Mouse (Mus musculus) kidney, postnatal 0 days (tissue): Measurements from ENCODE around the gene Pax1. TPM values are rescaled to one million over a fixed set of nuclear protein-coding genes. Genes with fewer than 3 reads are reported as not detected.

Source experiments
- ATAC-seq: fragments of 200-750 bp; cut with Nextera tagmentation; replicated peaks from 2 replicates; pipeline ENCODE4 v1.8.0; 2017; ENCODE audit warnings: low read depth, moderate number of reproducible peaks, moderate TSS enrichment, moderate library complexity; ENCODE audit not compliant: low FRiP score
- DNase-seq: peaks from one replicate; pipeline ENCODE4 v3.0.0-alpha.2; 2016; ENCODE audit warnings: low spot score
- H3K27ac ChIP-seq: fragments of 300-500 bp; sonication (generic); 2 replicates; pipeline ENCODE4 v1.5.1; 2014; ENCODE audit warnings: mild to moderate bottlenecking
- H3K27me3 ChIP-seq: fragments of 300-500 bp; sonication (generic); 2 replicates; pipeline ENCODE4 v1.6.1; 2014; ENCODE audit warnings: low read length, mixed read lengths; ENCODE audit not compliant: insufficient read depth
- H3K36me3 ChIP-seq: fragments of 300-500 bp; sonication (generic); 2 replicates; pipeline ENCODE4 v1.6.1; 2014; ENCODE audit warnings: low read length, mixed read lengths; ENCODE audit not compliant: insufficient read depth
- H3K4me1 ChIP-seq: fragments of 300-500 bp; sonication (generic); replicated peaks from 2 replicates; pipeline ENCODE4 v1.6.1; 2014; ENCODE audit warnings: antibody characterized with exemption, low read length, mixed read lengths; ENCODE audit not compliant: insufficient read depth
- H3K4me2 ChIP-seq: fragments of 300-500 bp; sonication (generic); 2 replicates; pipeline ENCODE4 v1.6.1; 2014; ENCODE audit warnings: mild to moderate bottlenecking, low read length, moderate library complexity, mixed read lengths
- H3K4me3 ChIP-seq: fragments of 300-500 bp; sonication (generic); replicated peaks from 2 replicates; pipeline ENCODE4 v1.5.1; 2014; ENCODE audit warnings: low read depth, low read length
- H3K9ac ChIP-seq: fragments of 300-500 bp; sonication (generic); 2 replicates; pipeline ENCODE4 v1.6.1; 2014; ENCODE audit warnings: low read depth, low read length
- H3K9me3 ChIP-seq: fragments of 300-500 bp; sonication (generic); replicated peaks from 2 replicates; pipeline ENCODE4 v1.6.1; 2016; ENCODE audit warnings: low read length, inconsistent platforms, mixed read lengths
- CTCF ChIP-seq: IDR thresholded peaks from 2 replicates; pipeline ENCODE4 v1.5.1; 2016; ENCODE audit warnings: antibody characterized with exemption, low read depth, mild to moderate bottlenecking, moderate library complexity
- WGBS: fragments of 180-500 bp; shearing (Covaris S2); extraction: QIAGEN DNeasy Blood & Tissue Kit; methylation state at CpG from one replicate; pipeline ENCODE4 v1.1.7; 2014; 5-methylcytosine and 5-hydroxymethylcytosine counted together
- polyA plus RNA-seq: library from polyadenylated mRNA; unstranded; fragments of >200 nt; fragmentation: Nextera tagmentation; extraction: Ambion mirVana; gene quantifications from 2 replicates; pipeline ENCODE4 v1.2.1, GENCODE M21; 2015

The Pax1 gene
- polyA plus RNA-seq, 1 experiment from 2014 or later = not detected

GRCm38 (mm10) chr2:147359716-147360115, 2.0 kb upstream of the Pax1 start:
- Histone ChIP-seq H3K36me3 (no peaks in the 10 kb centered on the region), H3K9me3 (no peaks in the 10 kb centered on the region), H3K27ac (no peak overlapping the region), H3K4me2 (no peak overlapping the region), H3K9ac (no peak overlapping the region), H3K27me3 (peaks cover 79% of the 10 kb centered on the region), H3K4me3 (no peak overlapping the region), H3K4me1 (no peaks in the 10 kb centered on the region)
- no peak for ATAC-seq
- 3% methylated on average over 4 of the region's 4 CpGs for WGBS
- TF ChIP-seq CTCF = no peak
- DNase-seq = no peak

- Histone ChIP-seq H3K27ac (no peak overlapping the region), H3K9ac (no peak overlapping the region), H3K27me3 (peaks cover 85% of the 10 kb centered on the region), H3K9me3 (no peaks in the 10 kb centered on the region), H3K4me1 (0 out of 2 replicates have a peak, but pooled peaks cover 4% of the 10 kb centered on the region), H3K4me2 (no peak overlapping the region), H3K36me3 (no peaks in the 10 kb centered on the region), H3K4me3 (no peak overlapping the region)
- no peak for ATAC-seq
- no peak for TF ChIP-seq CTCF
- WGBS = 3% methylated on average over 7 of the region's 7 CpGs
- DNase-seq = no peak
Observed at GRCm38 (mm10) chr2:147360401-147360800, 1.3 kb upstream of the Pax1 start.

GRCm38 (mm10) chr2:147360856-147361255, 869 bp upstream of the Pax1 start:
- no peak for DNase-seq
- under 1% methylated on average over 5 of the region's 5 CpGs for WGBS
- H3K4me2 ChIP-seq = no peak overlapping the region
- no peaks in the 10 kb centered on the region for H3K36me3 ChIP-seq
- no peak overlapping the region for H3K4me3 ChIP-seq
- H3K9me3 ChIP-seq = no peaks in the 10 kb centered on the region
- H3K27ac ChIP-seq = no peak overlapping the region
- H3K27me3 ChIP-seq = peaks cover 85% of the 10 kb centered on the region
- no peak overlapping the region for H3K9ac ChIP-seq
- ATAC-seq = no peak
- no peak for TF ChIP-seq CTCF
- H3K4me1 ChIP-seq = 0 out of 2 replicates have a peak, but pooled peaks cover 4% of the 10 kb centered on the region

GRCm38 (mm10) chr2:147362316-147362715, 591 bp downstream of the Pax1 start:
- Histone ChIP-seq H3K9ac (no peak overlapping the region), H3K27ac (no peak overlapping the region), H3K4me3 (0 out of 2 replicates have a peak overlapping the region, but pooled peaks have one; percentile 9), H3K9me3 (no peaks in the 10 kb centered on the region), H3K4me1 (0 out of 2 replicates have a peak, but pooled peaks cover 4% of the 10 kb centered on the region), H3K27me3 (peaks cover 91% of the 10 kb centered on the region), H3K4me2 (no peak overlapping the region), H3K36me3 (no peaks in the 10 kb centered on the region)
- ATAC-seq (peak; percentile 61; the same call in 1 of the 2 replicates), DNase-seq (peak; percentile 66)
- WGBS = under 1% methylated on average over 18 of the region's 18 CpGs
- TF ChIP-seq CTCF = peak; percentile 64

GRCm38 (mm10) chr2:147363401-147364130, 1.8 kb downstream of the Pax1 start:
- H3K36me3 ChIP-seq = no peaks in the 10 kb centered on the region
- no peaks in the 10 kb centered on the region for H3K9me3 ChIP-seq
- H3K4me1 ChIP-seq = 0 out of 2 replicates have a peak, but pooled peaks cover 4% of the 10 kb centered on the region
- WGBS = 6% methylated on average over 6 of the region's 6 CpGs
- TF ChIP-seq CTCF = no peak
- no peak overlapping the region for H3K27ac ChIP-seq
- peaks cover 92% of the 10 kb centered on the region for H3K27me3 ChIP-seq
- no peak overlapping the region for H3K9ac ChIP-seq
- no peak for ATAC-seq
- no peak overlapping the region for H3K4me2 ChIP-seq
- DNase-seq = no peak
- H3K4me3 ChIP-seq = no peak overlapping the region

GRCm38 (mm10) chr2:147364198-147364597, 2.5 kb downstream of the Pax1 start:
- Histone ChIP-seq H3K27me3 (peaks cover 88% of the 10 kb centered on the region), H3K9ac (no peak overlapping the region), H3K4me2 (no peak overlapping the region), H3K9me3 (no peaks in the 10 kb centered on the region), H3K36me3 (no peaks in the 10 kb centered on the region), H3K4me3 (no peak overlapping the region), H3K27ac (no peak overlapping the region), H3K4me1 (0 out of 2 replicates have a peak, but pooled peaks cover 4% of the 10 kb centered on the region)
- 8% methylated on average over 6 of the region's 6 CpGs for WGBS
- ATAC-seq = no peak
- no peak for DNase-seq
- no peak for TF ChIP-seq CTCF
